Mouse (Mus musculus): Measurements from ENCODE around the gene A3galt2.

Gene A3galt2

DNA sequence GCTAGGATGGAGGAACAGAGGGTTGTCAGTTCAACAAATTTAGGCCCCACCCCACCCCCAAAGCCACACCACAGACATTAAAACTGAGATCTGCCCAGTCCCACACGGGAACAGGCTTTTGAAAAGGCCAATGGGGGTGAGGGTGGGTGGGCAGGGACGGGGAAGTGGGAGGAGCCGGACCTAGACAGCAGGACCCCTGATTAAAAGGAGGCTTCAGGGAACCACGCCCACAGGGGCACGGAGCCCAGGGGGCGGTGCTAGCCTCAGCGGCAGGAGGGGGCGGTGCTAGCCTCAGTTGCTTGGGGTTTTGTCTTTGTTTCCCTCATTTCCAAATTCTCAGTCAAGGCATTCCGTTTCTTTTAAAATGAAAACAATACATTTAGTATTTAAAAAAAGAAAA lies 40.4 kb downstream of the A3galt2 start:
- no peak for DNase-seq (ENCODE audit: low spot score in 2 of 2)

DNA sequence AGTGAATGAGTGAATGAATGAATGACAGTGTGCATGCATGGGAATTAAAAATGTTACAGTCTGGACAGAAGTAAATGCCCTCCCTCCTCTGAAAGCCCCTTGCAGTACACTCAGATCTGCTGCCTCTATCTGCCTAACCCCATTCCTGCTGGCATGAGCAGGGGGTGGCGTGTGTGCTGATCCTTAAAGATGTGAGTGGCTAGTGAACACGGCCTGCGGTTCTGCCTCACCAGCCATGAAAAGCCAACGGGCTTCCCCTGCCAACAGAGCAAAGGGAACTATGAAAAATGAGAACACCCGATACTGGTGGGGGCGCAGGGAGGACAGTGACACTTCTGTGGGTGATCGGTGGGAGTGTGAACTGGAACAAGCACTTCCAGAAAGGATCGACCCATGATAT lies 41.6 kb downstream of the A3galt2 start:
- no peak for DNase-seq (ENCODE audit: low spot score in 2 of 2)

DNA sequence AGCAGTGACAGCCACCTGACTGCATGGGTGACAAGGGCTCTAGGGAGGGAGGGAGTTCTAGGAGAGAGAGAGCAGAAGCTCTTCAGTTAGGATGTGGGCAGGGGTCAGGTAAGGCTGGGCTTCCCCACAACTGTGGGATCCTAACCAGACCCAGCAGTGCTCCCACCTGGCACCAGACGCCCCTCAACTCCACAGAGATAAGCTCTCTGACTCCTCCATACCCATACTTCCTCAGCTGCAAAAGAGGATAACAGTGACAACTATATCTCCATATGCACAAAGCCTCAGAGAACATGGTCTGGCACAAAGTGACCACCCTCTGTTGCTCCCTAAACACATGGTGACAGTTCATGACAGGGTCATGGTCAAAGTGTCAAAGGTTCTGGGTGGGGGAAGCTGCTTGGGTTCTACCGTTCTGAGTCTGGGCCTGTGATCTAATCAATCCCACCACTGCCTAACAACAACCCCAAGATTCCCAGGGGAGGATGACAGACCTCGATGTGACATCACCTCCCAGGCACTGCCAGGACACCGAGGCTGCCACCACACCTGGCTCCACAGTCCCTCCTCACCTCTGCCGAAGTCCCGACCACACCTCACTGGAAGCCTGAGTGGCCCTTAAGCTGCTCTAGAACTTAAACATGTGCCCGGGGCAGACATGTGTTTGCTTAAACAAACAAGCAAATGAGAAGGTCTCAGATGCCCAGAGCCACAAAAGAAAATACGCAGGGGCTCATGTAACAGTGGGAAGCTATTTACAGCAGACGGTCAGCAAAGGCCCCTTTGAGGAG lies 46.7 kb downstream of the A3galt2 start:
- DNase-seq (ENCODE audit: low spot score in 2 of 2): no peak

DNA sequence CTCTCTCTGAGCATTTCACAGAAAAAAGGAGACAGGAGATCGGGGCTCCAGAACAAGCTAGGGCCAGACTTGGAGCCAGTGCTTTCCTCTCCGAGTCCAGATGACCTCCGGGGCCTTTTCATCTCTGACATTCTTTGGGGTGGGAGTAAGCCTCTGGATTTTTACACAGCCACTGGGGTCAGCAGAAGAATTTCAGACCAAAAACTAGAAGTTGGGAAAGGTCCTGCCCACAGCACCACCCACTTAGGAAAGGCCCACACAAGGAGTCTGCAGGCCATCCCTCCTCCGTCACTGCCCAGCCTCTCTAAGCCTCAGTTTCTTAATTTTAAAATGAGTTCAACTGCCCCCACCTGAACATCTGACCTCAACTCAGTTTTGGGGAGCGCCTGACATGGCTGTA lies 48.4 kb downstream of the A3galt2 start:
- DNase-seq (ENCODE audit: low spot score in 2 of 2): no peak

DNA sequence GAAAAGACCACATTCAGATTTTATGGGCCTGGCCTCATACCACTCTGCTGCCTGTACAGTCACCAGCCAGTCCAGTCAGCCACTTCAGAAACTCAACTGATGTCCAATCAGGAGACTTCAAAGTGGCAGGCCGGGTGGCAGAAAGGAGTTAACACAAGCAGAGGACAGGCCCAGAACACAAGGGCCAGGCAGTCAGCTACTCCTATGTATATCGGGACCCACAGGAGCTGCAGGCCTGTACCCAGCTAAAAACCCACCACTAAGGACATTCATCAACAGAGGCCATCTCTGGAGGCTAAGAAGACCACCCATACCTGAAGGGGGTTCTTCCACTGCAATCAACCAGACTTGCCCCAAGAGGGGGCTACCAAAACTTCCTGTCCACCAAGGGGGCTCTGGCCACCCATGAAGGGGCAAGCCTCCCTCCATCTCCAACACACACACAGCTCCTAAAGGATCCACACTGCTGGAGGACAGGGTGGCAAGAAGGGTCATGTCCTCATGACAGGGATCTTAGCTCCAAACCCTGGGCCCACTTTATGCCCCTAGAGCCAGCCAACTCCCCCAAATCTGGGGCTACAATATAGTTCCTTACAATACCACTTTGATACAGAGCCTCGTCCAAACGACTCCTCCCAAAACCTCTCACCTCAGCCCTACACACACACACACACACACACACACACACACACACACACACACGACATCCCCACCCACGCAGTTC lies 49.4 kb downstream of the A3galt2 start:
- no peak for DNase-seq (ENCODE audit: low spot score in 2 of 2)

DNA sequence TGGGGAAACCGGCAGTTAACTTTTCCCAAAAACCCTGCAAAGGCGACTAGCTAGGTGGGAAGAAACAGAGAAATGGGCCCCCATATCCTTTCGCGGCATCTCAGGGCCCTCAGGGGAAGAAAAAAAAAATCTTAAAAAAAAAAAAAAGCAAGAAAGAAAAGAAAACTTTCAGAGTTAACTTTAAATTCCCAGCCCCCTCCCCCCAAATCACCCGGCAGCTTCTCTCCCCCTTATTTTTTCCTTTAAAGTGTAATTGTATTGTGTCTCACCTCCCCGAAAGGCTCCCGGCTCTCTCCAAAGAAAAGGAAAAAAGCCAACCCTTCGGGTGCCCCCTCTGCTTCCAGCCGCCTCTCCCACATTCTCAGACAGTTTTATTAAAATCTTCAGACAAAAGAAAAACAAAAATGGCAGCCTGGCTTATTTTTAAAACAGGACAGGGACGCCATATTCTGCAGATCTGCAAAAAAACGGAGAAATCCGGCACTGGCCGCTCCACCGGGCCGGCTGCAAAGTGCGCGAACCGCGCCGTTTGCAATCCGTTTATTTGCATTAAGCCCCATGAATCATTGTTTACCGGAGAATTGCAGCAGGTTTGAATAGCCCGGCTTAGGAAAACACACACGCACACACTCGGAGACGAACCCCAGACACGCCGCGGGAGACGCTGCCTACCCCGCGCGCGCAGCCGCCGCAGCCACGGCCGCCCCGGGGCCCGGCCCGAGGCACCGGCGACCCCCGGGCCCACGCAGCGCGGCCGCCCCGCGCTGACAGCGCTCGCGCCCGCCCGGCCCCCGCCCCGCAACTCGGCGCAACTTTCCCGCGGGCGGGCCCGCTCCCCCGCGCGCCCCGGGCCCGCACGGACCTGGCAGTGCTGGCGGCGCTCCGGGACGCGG lies 50.2 kb downstream of the A3galt2 start:
- DNase-seq (ENCODE audit: low spot score in 2 of 2): peak in 1 of 2 experiments; percentile 43

DNA sequence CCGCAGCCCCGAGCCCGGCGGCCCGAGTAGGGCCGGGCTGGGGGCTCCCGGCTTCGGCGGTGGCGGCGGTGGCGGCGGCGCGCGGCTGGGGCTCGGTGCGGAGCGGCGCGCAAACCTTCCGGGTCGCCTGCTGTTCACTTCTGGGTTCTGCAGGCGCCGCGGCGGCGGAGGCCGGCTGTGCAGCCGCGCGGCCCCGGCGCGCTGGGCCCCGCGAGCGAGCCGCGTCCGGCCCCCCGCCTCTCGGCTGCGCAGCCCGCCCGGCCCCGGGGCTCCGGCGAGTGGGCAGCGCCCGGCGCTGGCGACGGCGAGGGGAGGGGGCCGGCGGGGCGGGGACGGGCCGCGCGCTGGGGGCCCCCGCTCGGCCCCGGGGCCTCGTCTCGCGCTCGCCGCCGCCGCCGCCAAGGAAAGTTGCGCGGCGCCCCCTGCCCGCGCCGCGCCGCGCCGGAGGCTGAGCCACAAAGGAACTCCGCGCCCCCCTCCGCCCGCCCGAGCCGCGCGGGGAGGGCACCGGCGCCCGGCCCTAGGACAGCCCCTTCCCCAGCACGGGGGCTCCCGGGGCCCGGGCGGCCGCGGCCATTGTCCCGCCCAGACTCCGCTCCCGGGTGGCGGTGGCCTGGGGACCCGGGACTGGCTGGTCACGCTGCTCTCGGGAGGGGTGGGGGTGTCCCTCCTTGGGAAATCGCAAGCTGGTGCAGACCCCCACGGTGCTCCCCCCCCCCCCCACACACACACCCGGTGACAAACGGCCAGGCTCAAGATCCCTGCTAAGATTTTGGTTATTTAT lies 51.1 kb downstream of the A3galt2 start, which contains the start of gene Zfp362:
TSS of gene Zfp362 (minus strand) at position 3 of the 784 bp plus-strand sequence.
- no peak for DNase-seq (ENCODE audit: low spot score in 2 of 2)

DNA sequence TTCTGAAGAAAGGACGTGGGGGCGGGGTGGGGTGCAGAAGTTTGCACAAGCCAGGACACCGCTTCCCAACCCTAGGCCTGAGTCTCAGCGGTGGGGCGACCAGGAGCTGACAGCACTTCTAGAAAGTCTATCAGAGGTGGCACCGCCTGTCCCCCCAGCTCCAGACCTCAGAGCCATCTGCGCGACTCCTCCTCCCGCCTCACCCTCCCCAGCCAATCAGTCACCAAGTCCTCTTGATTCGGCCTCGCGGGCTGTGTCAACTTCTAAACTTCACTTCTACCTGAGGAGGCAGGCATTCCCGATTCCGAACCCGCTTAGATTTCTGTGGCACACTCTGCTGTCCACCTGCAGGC lies 51.6 kb downstream of the A3galt2 start:
- peak in 1 of 2 experiments; percentile 59 for DNase-seq (ENCODE audit: low spot score in 2 of 2)

DNA sequence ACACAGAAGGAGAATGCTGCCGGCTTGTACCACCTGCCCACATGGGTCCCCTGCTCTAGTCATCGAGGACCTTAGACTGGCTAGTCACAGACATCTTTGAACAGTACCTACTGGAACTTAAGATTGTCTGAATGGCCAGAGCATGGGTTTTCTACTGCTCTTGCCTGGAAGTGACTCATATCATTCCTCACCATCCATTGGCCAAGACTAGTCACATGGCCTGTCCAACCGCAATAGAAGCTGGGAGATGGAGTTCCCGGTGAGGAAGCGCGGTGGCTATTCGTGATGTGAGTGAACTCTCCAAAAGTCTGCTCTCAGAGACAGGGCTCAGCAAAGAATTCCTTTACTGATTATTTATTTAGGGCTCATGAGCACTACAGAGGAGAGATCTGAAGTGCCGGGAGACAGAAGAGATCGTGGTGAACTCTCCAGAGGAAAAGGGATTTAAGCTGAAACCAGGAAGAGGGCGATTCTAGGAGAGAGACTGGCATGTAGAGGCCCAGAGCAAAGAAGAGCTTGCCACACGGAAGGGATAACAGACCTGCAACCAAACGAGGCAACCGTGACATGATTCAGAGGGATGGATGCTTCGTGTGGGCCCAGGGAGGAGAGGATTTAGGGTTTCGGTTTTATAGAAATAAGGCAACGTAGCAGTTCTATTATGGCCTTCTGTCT lies 56.4 kb downstream of the A3galt2 start:
- peak in 1 of 2 experiments; percentile 67 for DNase-seq (ENCODE audit: low spot score in 2 of 2)

DNA sequence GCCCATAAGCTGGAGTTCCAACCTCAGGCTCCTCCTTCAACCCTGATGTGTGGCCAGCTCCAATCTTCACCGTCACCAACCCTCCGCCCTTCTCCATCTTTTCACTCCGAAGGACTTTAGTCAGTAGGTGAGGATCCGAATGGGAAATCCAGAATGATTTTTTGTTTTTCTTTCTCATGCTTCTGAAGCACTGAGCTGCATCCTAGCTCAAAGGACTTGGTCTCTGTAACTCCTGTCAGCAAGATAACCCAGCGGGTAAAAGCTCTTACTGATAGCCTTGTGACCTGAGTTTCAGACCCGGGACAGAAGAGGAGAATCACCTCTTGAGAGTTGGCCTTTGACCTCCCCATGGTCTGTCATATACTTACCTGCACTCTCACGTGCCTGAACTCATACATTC lies 61.8 kb downstream of the A3galt2 start:
- no peak for DNase-seq (ENCODE audit: low spot score in 2 of 2)

All from urinary bladder, postnatal 4 days (tissue).